Mouse (Mus musculus) ovary, adult 10 weeks (tissue): ENCODE results near the gene Sp6. TPM values are rescaled to one million over a fixed set of nuclear protein-coding genes. Genes with fewer than 3 reads are reported as not detected.

Experiments
- polyA plus RNA-seq: library from polyadenylated mRNA; stranded (reverse); fragments of 350-450 nt; fragmentation: Illumina TruSeq; extraction: RNeasy Lipid Tissue Mini Kit (QIAGEN cat#74804); gene quantifications from one replicate; pipeline ENCODE4 v1.2.3, GENCODE M21; 2014

Sp6 gene
- not detected for polyA plus RNA-seq

GRCm38 (mm10) chr11:97013121-97013670 lies at the start of gene Sp6:
Gene Sp6, plus strand, starts transcription at chr11:97013394.

GRCm38 (mm10) chr11:96982859-96983258 lies 30.3 kb upstream of the Sp6 start, which contains the start of gene Sp2:
Gene Sp2, minus strand, starts transcription at chr11:96982959.

GRCm38 (mm10) chr11:97029686-97030417 lies 16.7 kb downstream of the Sp6 start, which contains the start of gene Scrn2:
Gene Scrn2, plus strand, starts transcription at chr11:97029938.

GRCm38 (mm10) chr11:97041022-97041899 lies 28.1 kb downstream of the Sp6 start, which contains the start of the genes Lrrc46 and Mrpl10:
Gene Lrrc46, minus strand, starts transcription at chr11:97041407.
Gene Mrpl10, plus strand, starts transcription at chr11:97041560.

GRCm38 (mm10) chr11:97050216-97050943 lies 37.2 kb downstream of the Sp6 start, which contains the start of gene Osbpl7:
Gene Osbpl7, plus strand, starts transcription at chr11:97050628.

Other genes with a start within 250 kb of the Sp6 start
- gene Snx11, start 235.8 kb upstream of the Sp6 start, polyA plus RNA-seq, result 2.4 TPM
- gene Cbx1, start 224.3 kb upstream of the Sp6 start, polyA plus RNA-seq, result 124 TPM
- gene Nfe2l1, start 183.4 kb upstream of the Sp6 start, polyA plus RNA-seq, result 89.7 TPM
- 12.9 TPM for gene Copz2, start 163.5 kb upstream of the Sp6 start, polyA plus RNA-seq
- gene Cdk5rap3, start 96.9 kb upstream of the Sp6 start, polyA plus RNA-seq, result 18.0 TPM
- gene Prr15l, start 85.3 kb upstream of the Sp6 start, polyA plus RNA-seq, result 1.3 TPM
- 9.2 TPM for gene Pnpo, start 69.4 kb upstream of the Sp6 start, polyA plus RNA-seq
- gene Sp2, start 30.4 kb upstream of the Sp6 start, polyA plus RNA-seq, result 5.3 TPM
- gene Scrn2, start 16.5 kb downstream of the Sp6 start, polyA plus RNA-seq, result not detected
- 0.48 TPM for gene Lrrc46, start 28.0 kb downstream of the Sp6 start, polyA plus RNA-seq
- gene Mrpl10, start 28.2 kb downstream of the Sp6 start, polyA plus RNA-seq, result 11.5 TPM
- gene Osbpl7, start 37.2 kb downstream of the Sp6 start, polyA plus RNA-seq, result not detected
- not detected for gene Tbx21, start 101.9 kb downstream of the Sp6 start, polyA plus RNA-seq
- not detected for gene Tbkbp1, start 138.1 kb downstream of the Sp6 start, polyA plus RNA-seq
- 205 TPM for gene Kpnb1, start 174.5 kb downstream of the Sp6 start, polyA plus RNA-seq